Mouse (Mus musculus) hindbrain, embryonic 10.5 days (tissue): ENCODE measurements around the gene Ube4b. TPM values are rescaled to one million over a fixed set of nuclear protein-coding genes. Genes with fewer than 3 reads are reported as not detected.

ENCODE experiments used
- DNase-seq: peaks from one replicate; pipeline ENCODE4 v3.0.0-alpha.2; 2017; ENCODE audit warnings: low spot score
- H3K27ac ChIP-seq: fragments of 300-500 bp; sonication (generic); 2 replicates; pipeline ENCODE4 v1.5.1; 2016; ENCODE audit warnings: mild to moderate bottlenecking, moderate library complexity
- H3K27me3 ChIP-seq: fragments of 300-500 bp; sonication (generic); 2 replicates; pipeline ENCODE4 v1.6.1; 2016; ENCODE audit warnings: mild to moderate bottlenecking; ENCODE audit not compliant: poor library complexity, insufficient read depth, severe bottlenecking
- H3K36me3 ChIP-seq: fragments of 300-500 bp; sonication (generic); 2 replicates; pipeline ENCODE4 v1.6.1; 2016; ENCODE audit warnings: mild to moderate bottlenecking, moderate library complexity
- H3K4me1 ChIP-seq: fragments of 300-500 bp; sonication (generic); replicated peaks from 2 replicates; pipeline ENCODE4 v1.6.1; 2016; ENCODE audit warnings: mild to moderate bottlenecking
- H3K4me3 ChIP-seq: fragments of 300-500 bp; sonication (generic); 2 replicates; pipeline ENCODE4 v1.5.1; 2016; ENCODE audit warnings: mild to moderate bottlenecking, moderate library complexity
- H3K9me3 ChIP-seq: fragments of 300-500 bp; sonication (generic); 2 replicates; pipeline ENCODE4 v1.6.1; 2016; ENCODE audit warnings: mild to moderate bottlenecking, moderate library complexity
- WGBS: fragments of 180-500 bp; shearing (Covaris S2); methylation state at CpG from one replicate; pipeline ENCODE4 v1.1.7; 2016; 5-methylcytosine and 5-hydroxymethylcytosine counted together
- polyA plus RNA-seq: library from polyadenylated mRNA; unstranded; fragments of >200 nt; fragmentation: Nextera tagmentation; extraction: Ambion mirVana; gene quantifications from 2 replicates; pipeline ENCODE4 v1.2.1, GENCODE M21; 2016

Ube4b gene
- polyA plus RNA-seq, 1 experiment from 2014 or later, result 65.6 TPM

- H3K36me3 ChIP-seq, result peaks cover 21% of the 10 kb centered on the region
- WGBS, result 82% methylated on average over 5 of the region's 5 CpGs
- H3K4me3 ChIP-seq, result no peak overlapping the region
- no peaks in the 10 kb centered on the region for H3K27me3 ChIP-seq
- H3K4me1 ChIP-seq, result peaks cover 59% of the 10 kb centered on the region
- no peak for DNase-seq
- H3K27ac ChIP-seq, result no peak overlapping the region
- 0 out of 2 replicates have a peak, but pooled peaks cover 3% of the 10 kb centered on the region for H3K9me3 ChIP-seq
Measured at GRCm38 (mm10) chr4:149417854-149418365, 8.6 kb downstream of the Ube4b start.

GRCm38 (mm10) chr4:149416986-149417385 is 9.6 kb downstream of the Ube4b start:
- Histone ChIP-seq H3K27me3 (no peaks in the 10 kb centered on the region), H3K36me3 (peaks cover 27% of the 10 kb centered on the region), H3K27ac (no peak overlapping the region), H3K4me3 (no peak overlapping the region), H3K9me3 (0 out of 2 replicates have a peak, but pooled peaks cover 3% of the 10 kb centered on the region), H3K4me1 (peaks cover 59% of the 10 kb centered on the region)
- 84% methylated on average over 2 of the region's 2 CpGs for WGBS
- no peak for DNase-seq

- Histone ChIP-seq H3K27ac (peak overlapping the region; percentile 69; the same call in 1 of the 2 replicates), H3K4me3 (no peak overlapping the region), H3K27me3 (no peaks in the 10 kb centered on the region), H3K4me1 (peaks cover 53% of the 10 kb centered on the region), H3K9me3 (0 out of 2 replicates have a peak, but pooled peaks cover 1% of the 10 kb centered on the region), H3K36me3 (peaks cover 26% of the 10 kb centered on the region)
- WGBS, result 76% methylated on average over 10 of the region's 10 CpGs
- DNase-seq, result no peak
Measured at GRCm38 (mm10) chr4:149416417-149416816, 10.1 kb downstream of the Ube4b start.

GRCm38 (mm10) chr4:149415651-149416169 is 10.8 kb downstream of the Ube4b start:
- no peak overlapping the region for H3K4me3 ChIP-seq
- no peak overlapping the region for H3K27ac ChIP-seq
- H3K36me3 ChIP-seq, result peaks cover 28% of the 10 kb centered on the region
- WGBS, result 76% methylated on average over 13 of the region's 13 CpGs
- peak; percentile 18 for DNase-seq
- H3K4me1 ChIP-seq, result peaks cover 46% of the 10 kb centered on the region
- H3K27me3 ChIP-seq, result no peaks in the 10 kb centered on the region
- no peaks in the 10 kb centered on the region for H3K9me3 ChIP-seq

- 95% methylated on average over 3 of the region's 3 CpGs for WGBS
Measured at GRCm38 (mm10) chr4:149414259-149414658, 12.3 kb downstream of the Ube4b start.

GRCm38 (mm10) chr4:149409759-149410158 is 16.8 kb downstream of the Ube4b start:
- H3K4me3 ChIP-seq, result no peak overlapping the region
- peaks cover 47% of the 10 kb centered on the region for H3K36me3 ChIP-seq
- H3K27me3 ChIP-seq, result no peaks in the 10 kb centered on the region
- no peak for DNase-seq
- no peak overlapping the region for H3K27ac ChIP-seq
- 91% methylated on average over 4 of the region's 4 CpGs for WGBS
- peaks cover 18% of the 10 kb centered on the region for H3K4me1 ChIP-seq
- H3K9me3 ChIP-seq, result no peaks in the 10 kb centered on the region

More at GRCm38 (mm10) chr4:149414259-149414658, 12.3 kb downstream of the Ube4b start:
- H3K27ac ChIP-seq, result no peak overlapping the region
- H3K9me3 ChIP-seq, result no peaks in the 10 kb centered on the region
- peaks cover 38% of the 10 kb centered on the region for H3K4me1 ChIP-seq
- H3K4me3 ChIP-seq, result no peak overlapping the region
- H3K27me3 ChIP-seq, result no peaks in the 10 kb centered on the region
- peaks cover 35% of the 10 kb centered on the region for H3K36me3 ChIP-seq
- no peak for DNase-seq

- Histone ChIP-seq H3K36me3 (peaks cover 47% of the 10 kb centered on the region), H3K9me3 (no peaks in the 10 kb centered on the region), H3K27ac (no peak overlapping the region), H3K27me3 (no peaks in the 10 kb centered on the region), H3K4me1 (peaks cover 31% of the 10 kb centered on the region), H3K4me3 (no peak overlapping the region)
- DNase-seq, result no peak
- 88% methylated on average over 6 of the region's 6 CpGs for WGBS
Measured at GRCm38 (mm10) chr4:149408331-149408730, 18.2 kb downstream of the Ube4b start.

- no peaks in the 10 kb centered on the region for H3K9me3 ChIP-seq
- no peak for DNase-seq
- 90% methylated on average over 5 of the region's 5 CpGs for WGBS
- peaks cover 40% of the 10 kb centered on the region for H3K36me3 ChIP-seq
- H3K27ac ChIP-seq, result no peak overlapping the region
- no peaks in the 10 kb centered on the region for H3K27me3 ChIP-seq
- no peak overlapping the region for H3K4me3 ChIP-seq
- peaks cover 40% of the 10 kb centered on the region for H3K4me1 ChIP-seq
Measured at GRCm38 (mm10) chr4:149407461-149407860, 19.1 kb downstream of the Ube4b start.

- DNase-seq, result no peak
- 84% methylated on average over 16 of the region's 16 CpGs for WGBS
- H3K36me3 ChIP-seq, result peaks cover 27% of the 10 kb centered on the region
- H3K27me3 ChIP-seq, result no peaks in the 10 kb centered on the region
- peaks cover 41% of the 10 kb centered on the region for H3K4me1 ChIP-seq
- H3K27ac ChIP-seq, result 0 out of 2 replicates have a peak overlapping the region, but pooled peaks have one; percentile 12
- H3K9me3 ChIP-seq, result no peaks in the 10 kb centered on the region
- no peak overlapping the region for H3K4me3 ChIP-seq
Measured at GRCm38 (mm10) chr4:149405713-149406443, 20.7 kb downstream of the Ube4b start.

GRCm38 (mm10) chr4:149404640-149405465 is 21.7 kb downstream of the Ube4b start:
- Histone ChIP-seq H3K27me3 (no peaks in the 10 kb centered on the region), H3K27ac (no peak overlapping the region), H3K36me3 (peaks cover 16% of the 10 kb centered on the region), H3K9me3 (no peaks in the 10 kb centered on the region), H3K4me3 (no peak overlapping the region), H3K4me1 (peaks cover 41% of the 10 kb centered on the region)
- no peak for DNase-seq
- WGBS, result 84% methylated on average over 19 of the region's 19 CpGs

GRCm38 (mm10) chr4:149403037-149403436 is 23.5 kb downstream of the Ube4b start:
- Histone ChIP-seq H3K4me1 (peaks cover 48% of the 10 kb centered on the region), H3K9me3 (no peaks in the 10 kb centered on the region), H3K4me3 (no peak overlapping the region), H3K27ac (no peak overlapping the region; the same call in 1 of the 2 replicates), H3K36me3 (peaks cover 19% of the 10 kb centered on the region), H3K27me3 (no peaks in the 10 kb centered on the region)
- WGBS, result 56% methylated on average over 6 of the region's 6 CpGs
- peak; percentile 16 for DNase-seq

- 90% methylated on average over 8 of the region's 8 CpGs for WGBS
- H3K4me1 ChIP-seq, result peaks cover 48% of the 10 kb centered on the region
Measured at GRCm38 (mm10) chr4:149401591-149401982, 25.0 kb downstream of the Ube4b start.

More at GRCm38 (mm10) chr4:149401591-149401982, 25.0 kb downstream of the Ube4b start:
- Histone ChIP-seq H3K36me3 (peaks cover 30% of the 10 kb centered on the region), H3K4me3 (no peak overlapping the region), H3K27ac (no peak overlapping the region), H3K9me3 (no peaks in the 10 kb centered on the region), H3K27me3 (no peaks in the 10 kb centered on the region)
- no peak for DNase-seq
